Mouse (Mus musculus) olfactory bulb, adult 2 months (tissue): ENCODE data around the gene Spock2. TPM values are rescaled to one million over a fixed set of nuclear protein-coding genes. Genes with fewer than 3 reads are reported as not detected.

Source experiments
- H3K27ac ChIP-seq: fragments of 200-500 bp; 2 replicates; pipeline ENCODE4 v1.5.1; 2012; ENCODE audit warnings: low read depth, low read length; ENCODE audit not compliant: insufficient read depth
- H3K4me1 ChIP-seq: fragments of 200-500 bp; 2 replicates; pipeline ENCODE4 v1.6.1; 2012; ENCODE audit warnings: low read length; ENCODE audit not compliant: control insufficient read depth, insufficient read depth
- H3K4me3 ChIP-seq: fragments of 200-500 bp; 2 replicates; pipeline ENCODE4 v1.5.1; 2012; ENCODE audit warnings: mild to moderate bottlenecking, low read depth, low read length, moderate library complexity; ENCODE audit not compliant: insufficient read depth
- CTCF ChIP-seq: fragments of 200-500 bp; IDR thresholded peaks from 2 replicates; pipeline ENCODE4 v1.5.1; 2012; ENCODE audit warnings: low read depth, mild to moderate bottlenecking, low read length, moderate library complexity; ENCODE audit not compliant: insufficient read depth
- POLR2A ChIP-seq: fragments of 200-500 bp; IDR thresholded peaks from 2 replicates; pipeline ENCODE4 v1.6.1; 2012; ENCODE audit warnings: mild to moderate bottlenecking, low read depth, low read length, moderate library complexity; ENCODE audit not compliant: insufficient read depth
- whole genome bisulfite sequencing: fragments of 180-500 bp; shearing (Covaris S2); methylation state at CpG from one replicate; pipeline ENCODE4 v1.1.7; 2018; 5-methylcytosine and 5-hydroxymethylcytosine counted together
- polyA plus RNA-seq: library from polyadenylated mRNA; stranded (reverse); fragments of >200 nt; gene quantifications from 2 replicates; pipeline ENCODE4 v1.2.4, GENCODE M21; 2012; ENCODE audit warnings: low replicate concordance; ENCODE audit not compliant: missing spikeins, insufficient read depth, insufficient read length

Spock2 gene
- polyA plus RNA-seq, 1 experiment = 224 TPM

- H3K4me3 ChIP-seq = no peak overlapping the region
- 89% methylated on average over 5 of the region's 5 CpGs for WGBS
- TF ChIP-seq POLR2A (no peak), CTCF (no peak)
- H3K27ac ChIP-seq = no peak overlapping the region
- no peaks in the 10 kb centered on the region for H3K4me1 ChIP-seq
Measured at GRCm38 (mm10) chr10:60097774-60098173, 8.2 kb upstream of the Spock2 start.

- WGBS = 20% methylated on average over 20 of the region's 20 CpGs
- Histone ChIP-seq H3K27ac (peak overlapping the region; percentile 96), H3K4me1 (peaks cover 33% of the 10 kb centered on the region), H3K4me3 (peak overlapping the region; percentile 82)
- TF ChIP-seq POLR2A = no peak; the same call in 1 of the 2 replicates
- TF ChIP-seq CTCF = no peak
Measured at GRCm38 (mm10) chr10:60105391-60106145, 451 bp upstream of the Spock2 start.

- peaks cover 44% of the 10 kb centered on the region for H3K4me1 ChIP-seq
- H3K4me3 ChIP-seq = peak overlapping the region; percentile 82
- no peak for TF ChIP-seq CTCF
- 0 out of 2 replicates have a peak, but pooled peaks have one; percentile 2 for TF ChIP-seq POLR2A
- WGBS = under 1% methylated on average over 57 of the region's 57 CpGs
- H3K27ac ChIP-seq = peak overlapping the region; percentile 96
Measured at GRCm38 (mm10) chr10:60106531-60107186, 640 bp downstream of the Spock2 start.

- TF ChIP-seq POLR2A (no peak), CTCF (no peak)
- 3% methylated on average over 28 of the region's 28 CpGs for WGBS
- peak overlapping the region; percentile 82 for H3K4me3 ChIP-seq
- H3K4me1 ChIP-seq = peaks cover 45% of the 10 kb centered on the region
- peak overlapping the region; percentile 96 for H3K27ac ChIP-seq
Measured at GRCm38 (mm10) chr10:60107448-60107847, 1.4 kb downstream of the Spock2 start.

GRCm38 (mm10) chr10:60108321-60109111, 2.5 kb downstream of the Spock2 start:
- peak overlapping the region; percentile 96 for H3K27ac ChIP-seq

GRCm38 (mm10) chr10:60109336-60109735, 3.3 kb downstream of the Spock2 start:
- Histone ChIP-seq H3K27ac (peak overlapping the region; percentile 64), H3K4me3 (peak overlapping the region; percentile 27; the same call in 1 of the 2 replicates), H3K4me1 (peaks cover 61% of the 10 kb centered on the region)
- 68% methylated on average over 8 of the region's 8 CpGs for WGBS
- TF ChIP-seq CTCF (no peak), POLR2A (no peak)

More at GRCm38 (mm10) chr10:60108321-60109111, 2.5 kb downstream of the Spock2 start:
- 47% methylated on average over 17 of the region's 17 CpGs for WGBS
- no peak for TF ChIP-seq CTCF
- peaks cover 54% of the 10 kb centered on the region for H3K4me1 ChIP-seq
- peak overlapping the region; percentile 82 for H3K4me3 ChIP-seq

- TF ChIP-seq CTCF (no peak), POLR2A (no peak)
- no peak overlapping the region for H3K4me3 ChIP-seq
- peaks cover 60% of the 10 kb centered on the region for H3K4me1 ChIP-seq
- H3K27ac ChIP-seq = no peak overlapping the region
- WGBS = 37% methylated on average over 8 of the region's 8 CpGs
Measured at GRCm38 (mm10) chr10:60109989-60110388, 4.0 kb downstream of the Spock2 start.

- no peak for TF ChIP-seq CTCF
- TF ChIP-seq POLR2A = no peak
- no peak overlapping the region for H3K27ac ChIP-seq
- no peak overlapping the region for H3K4me3 ChIP-seq
- 86% methylated on average over 10 of the region's 10 CpGs for WGBS
- H3K4me1 ChIP-seq = peaks cover 60% of the 10 kb centered on the region
Measured at GRCm38 (mm10) chr10:60110908-60111475, 5.0 kb downstream of the Spock2 start.
